Comparison of ENCODE assay signal across 12 mouse cellular contexts in genomic region chr15:80681466-80681881, GRCm38 (mm10). TPM values are rescaled to one million over a fixed set of nuclear protein-coding genes. Genes with fewer than 3 reads are reported as not detected.
DNase-seq lines count a peak whose midpoint lies in the region; ATAC-seq and TF ChIP-seq lines count a peak whose summit lies in the region.
"Had no signal": no experiment of that assay in that cellular context is flagged by ENCODE, and none has a peak within 500 bp of the region (broad histone marks: within the 10 kb centered on the region; RNA-seq: fewer than 3 reads in every experiment).

No protein-coding gene starts in this region.

- peak; percentile 53 for DNase-seq in forebrain, embryonic 14.5 days (ENCODE audit: low spot score)
- DNase-seq in lung, postnatal 36 days = peak; percentile 28
- no peak for DNase-seq in lung, postnatal 0 days (ENCODE audit: low spot score)
- DNase-seq in liver, postnatal 0 days = no peak
- DNase-seq in thymus, postnatal 10 days (ENCODE audit: low spot score in 2 of 2) = peak; percentile 35 to 62
- no peak for DNase-seq in adrenal gland, postnatal 14 days
- DNase-seq in ovary, postnatal 10 days (ENCODE audit: low spot score) = no peak
- DNase-seq: cerebellum, adult 9-10 months; layer of hippocampus, adult 9-11 months had no signal

- TF ChIP-seq CTCF in lung, postnatal 0 days (IDR thresholded peaks at IDR 0.05) = no peak
- no peak for TF ChIP-seq CTCF in liver, postnatal 0 days (IDR thresholded peaks at IDR 0.05; ENCODE audit: low read depth)

- H3K27ac ChIP-seq in forebrain, embryonic 14.5 days (ENCODE audit: low read depth, low read length) = no peak overlapping the region
- no peak overlapping the region for H3K27ac ChIP-seq in forebrain, embryonic 16.5 days (ENCODE audit: low read length)
- no peak overlapping the region for H3K27ac ChIP-seq in lung, postnatal 0 days (ENCODE audit: low read length)
- H3K27ac ChIP-seq in liver, postnatal 0 days (ENCODE audit: low read depth) = peak overlapping the region; percentile 53
- H3K27ac ChIP-seq: hindbrain, embryonic 15.5 days had no signal

- no peak for TF ChIP-seq EP300 in lung, postnatal 0 days (IDR thresholded peaks at IDR 0.05)
- TF ChIP-seq EP300 in liver, postnatal 0 days (IDR thresholded peaks at IDR 0.05; ENCODE audit: low read depth) = no peak

- H3K9ac ChIP-seq in forebrain, embryonic 14.5 days (ENCODE audit: low read length) = no peak overlapping the region
- H3K9ac ChIP-seq in forebrain, embryonic 16.5 days (replicated peaks; ENCODE audit: low read depth, low read length) = no peak overlapping the region
- H3K9ac ChIP-seq in lung, postnatal 0 days (replicated peaks; ENCODE audit: low read depth) = no peak overlapping the region
- H3K9ac ChIP-seq in liver, postnatal 0 days (replicated peaks) = peak overlapping the region; percentile 12; the same call in 1 of the 2 replicates
- H3K9ac ChIP-seq: hindbrain, embryonic 15.5 days; stomach, embryonic 15.5 days had no signal

- 60% methylated on average over 4 of the region's 4 CpGs for WGBS in forebrain, embryonic 14.5 days
- 50% methylated on average over 4 of the region's 4 CpGs for WGBS in forebrain, embryonic 16.5 days
- WGBS in lung, postnatal 0 days = 76% methylated on average over 4 of the region's 4 CpGs
- 29% methylated on average over 4 of the region's 4 CpGs for WGBS in liver, postnatal 0 days (ENCODE audit: insufficient replicate concordance)

- no peaks in the 10 kb centered on the region for H3K9me3 ChIP-seq in forebrain, embryonic 14.5 days (replicated peaks; ENCODE audit: control insufficient read depth, low read length)
- H3K9me3 ChIP-seq in forebrain, embryonic 16.5 days (ENCODE audit: control insufficient read depth, low read length) = no peaks in the 10 kb centered on the region
- no peaks in the 10 kb centered on the region for H3K9me3 ChIP-seq in lung, postnatal 0 days (ENCODE audit: low read length)
- no peaks in the 10 kb centered on the region for H3K9me3 ChIP-seq in liver, postnatal 0 days (ENCODE audit: low read length)
- H3K9me3 ChIP-seq: hindbrain, embryonic 15.5 days; stomach, embryonic 15.5 days had no signal

- H3K27me3 ChIP-seq in forebrain, embryonic 14.5 days (replicated peaks; ENCODE audit: control insufficient read depth, insufficient read depth, low read length) = no peaks in the 10 kb centered on the region
- H3K27me3 ChIP-seq in forebrain, embryonic 16.5 days (replicated peaks; ENCODE audit: control insufficient read depth, insufficient read depth, low read length) = no peaks in the 10 kb centered on the region
- H3K27me3 ChIP-seq in lung, postnatal 0 days (replicated peaks; ENCODE audit: insufficient read depth, low read length) = no peaks in the 10 kb centered on the region
- no peaks in the 10 kb centered on the region for H3K27me3 ChIP-seq in liver, postnatal 0 days (ENCODE audit: insufficient read depth, low read length)
- H3K27me3 ChIP-seq: hindbrain, embryonic 15.5 days; stomach, embryonic 15.5 days had no signal

- no peaks in the 10 kb centered on the region for H3K36me3 ChIP-seq in forebrain, embryonic 14.5 days (ENCODE audit: control insufficient read depth, insufficient read depth, low read length)
- no peaks in the 10 kb centered on the region for H3K36me3 ChIP-seq in forebrain, embryonic 16.5 days (ENCODE audit: control insufficient read depth, insufficient read depth)
- H3K36me3 ChIP-seq in lung, postnatal 0 days (ENCODE audit: insufficient read depth, low read length) = no peaks in the 10 kb centered on the region
- no peaks in the 10 kb centered on the region for H3K36me3 ChIP-seq in liver, postnatal 0 days (replicated peaks; ENCODE audit: insufficient read depth, low read length)
- H3K36me3 ChIP-seq: hindbrain, embryonic 15.5 days; stomach, embryonic 15.5 days had no signal

- ATAC-seq in forebrain, embryonic 14.5 days = no peak
- ATAC-seq in forebrain, embryonic 16.5 days = no peak
- no peak for ATAC-seq in lung, postnatal 0 days
- ATAC-seq in liver, postnatal 0 days = no peak

- no peak overlapping the region for H3K4me3 ChIP-seq in forebrain, embryonic 14.5 days (ENCODE audit: low read depth, low read length)
- H3K4me3 ChIP-seq in forebrain, embryonic 16.5 days (replicated peaks; ENCODE audit: low read length) = no peak overlapping the region
- no peak overlapping the region for H3K4me3 ChIP-seq in lung, postnatal 0 days (ENCODE audit: low read depth, low read length)
- no peak overlapping the region for H3K4me3 ChIP-seq in liver, postnatal 0 days (ENCODE audit: low read depth, low read length)
- H3K4me3 ChIP-seq: hindbrain, embryonic 15.5 days; stomach, embryonic 15.5 days had no signal

- peaks cover 25% of the 10 kb centered on the region for H3K4me1 ChIP-seq in forebrain, embryonic 14.5 days (ENCODE audit: control insufficient read depth, insufficient read depth, low read length)
- peaks cover 26% of the 10 kb centered on the region for H3K4me1 ChIP-seq in forebrain, embryonic 16.5 days (replicated peaks; ENCODE audit: control insufficient read depth, insufficient read depth, low read length)
- 0 out of 2 replicates have a peak, but pooled peaks cover 3% of the 10 kb centered on the region for H3K4me1 ChIP-seq in lung, postnatal 0 days (ENCODE audit: insufficient read depth, low read depth, low read length)
- peaks cover 54% of the 10 kb centered on the region for H3K4me1 ChIP-seq in liver, postnatal 0 days (ENCODE audit: insufficient read depth)

- H3K4me2 ChIP-seq in forebrain, embryonic 14.5 days (ENCODE audit: low read length) = no peak overlapping the region
- no peak overlapping the region for H3K4me2 ChIP-seq in forebrain, embryonic 16.5 days (ENCODE audit: low read length)
- H3K4me2 ChIP-seq in lung, postnatal 0 days (replicated peaks; ENCODE audit: low read depth, low read length) = no peak overlapping the region
- H3K4me2 ChIP-seq in liver, postnatal 0 days (ENCODE audit: low read depth, low read length) = no peak overlapping the region
- H3K4me2 ChIP-seq: hindbrain, embryonic 15.5 days had no signal

RNA-seq across cellular contexts. Expression of gene Fam83f, which starts 9.8 kb away (rescaled TPM):
- polyA plus RNA-seq in forebrain, embryonic 14.5 days (2014; fragmentation: Nextera tagmentation; extraction: Ambion mirVana) = not detected in 2 replicates
- 0.12 TPM in 1 of 2 replicates, not detected in the other for polyA plus RNA-seq in forebrain, embryonic 16.5 days (2015; fragmentation: Nextera tagmentation; extraction: Ambion mirVana)
- 0.73 and 0.80 TPM in 2 replicates for polyA plus RNA-seq in lung, postnatal 0 days (2015; fragmentation: Nextera tagmentation; extraction: Ambion mirVana)
- 1.8 and 2.3 TPM in 2 replicates for polyA plus RNA-seq in liver, postnatal 0 days (2015; fragmentation: Nextera tagmentation; extraction: Ambion mirVana)
- 0.79 and 0.96 TPM in 2 replicates for total RNA-seq in adrenal gland, postnatal 14 days (2021)

RNA-seq across cellular contexts. Expression of gene Tnrc6b, which starts 29.6 kb away (rescaled TPM):
- polyA plus RNA-seq in forebrain, embryonic 14.5 days (2014; fragmentation: Nextera tagmentation; extraction: Ambion mirVana) = 10.0 and 15.0 TPM in 2 replicates
- polyA plus RNA-seq in forebrain, embryonic 16.5 days (2015; fragmentation: Nextera tagmentation; extraction: Ambion mirVana) = 30.2 and 41.6 TPM in 2 replicates
- 10.1 and 11.7 TPM in 2 replicates for polyA plus RNA-seq in lung, postnatal 0 days (2015; fragmentation: Nextera tagmentation; extraction: Ambion mirVana)
- 6.3 and 9.6 TPM in 2 replicates for polyA plus RNA-seq in liver, postnatal 0 days (2015; fragmentation: Nextera tagmentation; extraction: Ambion mirVana)
- 55.7 and 63.3 TPM in 2 replicates for total RNA-seq in adrenal gland, postnatal 14 days (2021)

Comparison
In these comparisons a context has a peak if more than half of its experiments do, and no peak if none do; other contexts are left out.
1. DNase-seq: peak in forebrain, embryonic 14.5 days (single experiment), lung, postnatal 36 days (single experiment) and thymus, postnatal 10 days (2 of 2); none in lung, postnatal 0 days (single experiment), liver, postnatal 0 days (single experiment), adrenal gland, postnatal 14 days (single experiment) and ovary, postnatal 10 days (single experiment).